Mouse (Mus musculus): ENCODE data around the gene Smad6. TPM values are rescaled to one million over a fixed set of nuclear protein-coding genes. Genes with fewer than 3 reads are reported as not detected.
A peak's percentile ranks its signal among the peaks of the same experiment; 100 is the strongest.

Smad6 gene
- total RNA-seq, 1 experiment from 2014 or later: 0.86 TPM

DNA sequence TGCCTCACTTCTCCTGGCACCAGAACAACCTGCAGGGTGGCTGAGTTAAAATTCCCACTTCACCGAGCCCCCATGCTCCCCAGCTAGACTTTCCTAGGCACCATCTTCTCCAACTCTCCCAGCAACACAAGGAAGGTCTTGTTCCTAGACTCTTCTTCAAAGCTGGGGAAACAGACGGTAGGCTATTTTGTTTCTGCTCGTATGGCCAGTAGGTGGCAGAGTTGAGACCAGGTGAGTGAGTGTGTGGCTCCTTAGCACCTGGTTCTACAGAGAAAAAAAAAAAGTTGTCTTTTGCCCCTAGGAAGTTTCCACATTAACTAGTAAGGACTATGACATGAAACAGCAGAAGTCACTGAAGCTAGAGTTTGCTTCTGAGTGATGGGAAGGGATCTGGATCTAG is 3.7 kb upstream of the Smad6 start:
- no peak for ATAC-seq (replicated peaks; ENCODE audit: insufficient number of reproducible peaks, low FRiP score, low TSS enrichment, poor library complexity, severe bottlenecking)

DNA sequence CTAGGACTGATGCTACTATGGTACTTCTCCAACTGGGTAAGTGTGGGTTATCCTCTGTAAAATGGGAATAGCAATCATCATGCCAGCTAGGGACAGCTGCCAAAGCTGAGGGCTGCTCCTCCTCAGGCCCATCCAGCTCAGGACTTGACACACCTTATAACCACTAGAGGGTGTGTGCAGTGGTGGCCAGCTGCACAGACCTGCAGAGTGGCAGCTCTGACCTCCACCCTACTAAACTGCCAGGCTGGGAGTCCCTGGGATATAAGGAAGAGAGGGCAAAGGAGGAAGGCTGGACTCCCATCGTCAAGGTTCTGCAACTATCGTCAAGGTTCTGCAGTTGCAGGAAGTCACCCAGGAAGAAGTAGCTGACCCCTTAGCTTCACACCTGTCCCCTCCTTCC is 3.1 kb upstream of the Smad6 start:
- no peak for ATAC-seq (replicated peaks; ENCODE audit: insufficient number of reproducible peaks, low FRiP score, low TSS enrichment, poor library complexity, severe bottlenecking)

DNA sequence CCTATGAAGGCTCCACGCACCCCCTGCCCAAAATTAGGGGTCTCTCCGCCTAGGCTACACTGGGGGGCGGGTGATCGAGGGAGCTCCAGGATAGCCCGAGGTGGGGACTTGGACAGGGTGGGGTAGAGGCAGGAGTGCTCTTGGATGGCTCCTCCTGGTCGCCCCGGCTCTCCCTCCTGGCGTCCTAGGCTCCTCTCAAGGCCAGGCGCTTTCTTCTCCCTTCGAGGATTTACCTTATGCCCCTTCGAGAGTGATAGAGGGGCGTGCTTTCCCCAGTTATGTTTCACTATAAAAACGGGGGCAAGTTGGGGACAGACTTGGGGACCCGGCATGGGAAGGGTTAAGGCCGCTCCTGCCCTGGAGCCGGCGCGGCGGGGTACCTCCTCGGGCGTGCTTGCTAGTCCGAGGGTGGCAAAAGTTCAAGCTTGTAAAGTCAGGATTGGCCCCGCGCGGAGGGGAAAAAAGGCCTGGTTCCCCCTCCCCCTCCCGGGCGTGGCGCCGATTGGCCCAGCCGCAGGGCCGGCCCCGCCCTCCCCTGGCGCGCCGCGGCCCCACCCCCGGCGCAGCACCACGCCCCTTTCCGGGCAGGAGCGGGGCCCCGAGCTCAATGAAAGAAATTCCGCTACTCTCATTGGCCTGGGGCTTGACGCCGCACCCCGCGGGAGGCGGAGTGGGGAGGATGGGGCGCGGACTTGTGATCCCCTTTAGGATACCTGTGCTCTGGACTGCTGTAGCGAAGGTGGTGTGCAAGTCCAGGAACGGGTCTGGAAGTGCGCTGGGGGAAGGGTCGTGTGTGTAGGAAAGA is 905 bp upstream of the Smad6 start:
- peak; percentile 74 for ATAC-seq (replicated peaks; ENCODE audit: insufficient number of reproducible peaks, low FRiP score, low TSS enrichment, poor library complexity, severe bottlenecking)

DNA sequence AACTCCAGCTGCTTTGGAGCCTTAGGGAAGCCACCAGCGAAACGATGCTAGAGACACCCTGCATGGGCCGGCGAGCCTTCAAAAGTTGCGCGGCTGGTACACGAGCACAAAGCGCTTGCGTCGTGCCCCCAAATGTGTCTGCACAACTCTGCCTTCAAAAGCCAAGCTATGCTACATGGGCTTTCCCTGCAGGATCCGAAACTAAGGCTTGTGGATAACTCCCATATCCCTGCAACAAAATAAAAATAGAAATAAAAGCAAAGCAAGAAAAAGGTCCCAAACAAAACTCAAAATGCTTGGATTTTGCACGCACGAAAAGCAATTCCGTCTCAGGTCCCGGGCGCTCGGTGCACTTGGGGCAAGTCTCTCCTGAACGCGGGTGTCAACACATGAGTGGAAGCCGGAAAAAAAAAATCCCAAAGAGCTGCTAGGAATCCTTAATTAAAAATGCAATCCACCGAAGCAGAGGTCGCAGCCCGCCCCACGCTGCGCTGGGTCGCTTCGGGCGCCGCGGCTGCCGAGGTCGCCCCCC is 474 bp downstream of the Smad6 start:
- no peak for ATAC-seq (replicated peaks; ENCODE audit: insufficient number of reproducible peaks, low FRiP score, low TSS enrichment, poor library complexity, severe bottlenecking)

DNA sequence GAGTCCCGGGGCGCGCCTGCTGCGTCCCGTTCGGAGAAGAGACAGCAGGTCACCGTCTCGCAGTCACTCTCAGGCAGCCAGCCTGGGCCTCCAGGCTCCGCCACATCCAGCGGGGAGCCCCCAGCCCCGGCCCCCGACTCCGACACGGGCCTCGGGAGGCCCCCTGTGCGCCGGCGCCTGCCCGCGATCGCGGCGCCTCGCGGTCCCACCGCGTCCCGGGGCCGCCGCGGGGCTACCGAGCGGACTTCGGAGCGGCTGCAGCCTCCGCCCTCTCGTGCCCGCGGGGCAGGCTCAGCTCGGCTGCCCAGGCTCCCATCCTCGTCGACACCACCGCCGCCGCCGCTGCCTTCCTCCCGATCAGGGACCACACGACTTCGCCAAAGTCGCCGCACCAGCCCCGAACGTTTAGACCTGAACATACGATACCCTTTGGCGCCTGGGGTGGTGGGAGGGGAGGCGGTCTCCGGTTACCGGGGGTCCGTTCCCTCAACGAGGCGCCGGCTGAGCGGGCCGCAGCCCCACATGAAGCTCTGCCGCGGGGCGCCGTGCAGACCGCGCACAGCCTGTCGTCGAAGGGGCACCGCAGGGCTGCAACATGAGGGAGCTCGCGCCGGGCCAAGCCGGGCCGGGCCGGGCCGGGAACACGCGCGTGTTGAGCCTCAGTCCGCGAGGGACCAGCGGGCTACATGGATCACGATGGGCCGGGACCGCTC is 1.1 kb downstream of the Smad6 start:
- no peak for ATAC-seq (replicated peaks; ENCODE audit: insufficient number of reproducible peaks, low FRiP score, low TSS enrichment, poor library complexity, severe bottlenecking)

DNA sequence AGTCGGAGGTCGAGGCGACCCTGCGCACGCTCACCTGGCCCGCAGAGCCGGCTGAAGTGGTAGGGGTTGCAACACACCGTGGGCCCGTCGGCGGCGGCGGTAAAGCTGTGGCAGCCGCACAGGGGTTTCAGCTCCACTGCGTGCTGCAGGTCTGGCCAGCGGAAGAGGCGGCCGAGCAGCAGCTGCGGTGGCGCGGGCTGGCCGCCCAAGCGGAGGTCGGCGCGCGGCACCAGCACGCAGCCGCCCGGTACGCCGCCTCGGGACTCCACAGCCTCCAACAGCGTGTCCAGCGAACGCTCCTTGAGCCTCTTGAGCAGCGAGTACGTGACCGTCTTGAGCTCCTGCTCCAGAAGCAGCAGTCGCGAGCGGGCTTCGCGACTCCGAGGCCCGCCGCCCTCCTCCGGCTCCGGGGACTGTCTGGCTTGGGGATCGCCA is 1.7 kb downstream of the Smad6 start:
- ATAC-seq (replicated peaks; ENCODE audit: insufficient number of reproducible peaks, low FRiP score, low TSS enrichment, poor library complexity, severe bottlenecking): no peak

DNA sequence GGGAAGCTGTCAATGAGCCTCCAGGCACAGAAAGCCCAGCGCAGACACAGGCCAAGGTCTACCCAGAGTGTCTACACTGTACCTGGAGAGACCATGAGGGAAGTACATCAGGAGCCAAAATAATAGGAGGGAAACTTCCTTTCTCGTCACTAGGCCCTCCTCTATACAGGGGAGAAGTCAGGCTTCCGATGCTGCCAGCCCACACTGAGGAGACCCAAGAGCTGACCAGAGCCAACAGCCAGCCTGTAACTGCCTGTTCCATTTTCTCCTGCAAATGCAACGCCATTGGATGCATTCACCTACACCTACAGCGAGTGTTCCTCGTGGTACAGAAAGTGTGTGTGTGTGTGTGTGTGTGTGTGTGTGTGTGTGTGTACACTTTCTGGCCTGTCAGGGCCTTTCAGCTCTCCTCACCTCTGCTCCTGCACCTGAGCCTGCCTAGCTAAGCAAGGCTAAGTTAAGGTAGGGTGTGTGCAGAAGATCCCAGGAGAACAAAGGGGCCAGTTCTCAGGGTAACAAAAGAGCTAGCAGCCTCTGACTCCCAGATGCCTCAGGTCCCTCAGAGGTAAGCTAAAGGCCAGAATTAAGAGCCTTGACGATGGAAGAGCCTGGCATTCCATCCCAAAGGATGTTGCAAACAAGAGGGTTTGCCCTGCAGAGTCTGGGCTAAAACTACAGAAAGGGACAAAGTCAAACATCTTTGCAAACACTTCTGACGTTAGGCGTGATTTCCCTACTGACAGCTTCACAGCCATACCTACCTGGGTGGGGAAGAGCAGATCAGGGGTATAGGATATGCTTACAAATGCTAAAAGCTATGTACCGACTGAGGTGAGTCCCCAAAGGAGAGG is 2.6 kb downstream of the Smad6 start:
- no peak for ATAC-seq (replicated peaks; ENCODE audit: insufficient number of reproducible peaks, low FRiP score, low TSS enrichment, poor library complexity, severe bottlenecking)

DNA sequence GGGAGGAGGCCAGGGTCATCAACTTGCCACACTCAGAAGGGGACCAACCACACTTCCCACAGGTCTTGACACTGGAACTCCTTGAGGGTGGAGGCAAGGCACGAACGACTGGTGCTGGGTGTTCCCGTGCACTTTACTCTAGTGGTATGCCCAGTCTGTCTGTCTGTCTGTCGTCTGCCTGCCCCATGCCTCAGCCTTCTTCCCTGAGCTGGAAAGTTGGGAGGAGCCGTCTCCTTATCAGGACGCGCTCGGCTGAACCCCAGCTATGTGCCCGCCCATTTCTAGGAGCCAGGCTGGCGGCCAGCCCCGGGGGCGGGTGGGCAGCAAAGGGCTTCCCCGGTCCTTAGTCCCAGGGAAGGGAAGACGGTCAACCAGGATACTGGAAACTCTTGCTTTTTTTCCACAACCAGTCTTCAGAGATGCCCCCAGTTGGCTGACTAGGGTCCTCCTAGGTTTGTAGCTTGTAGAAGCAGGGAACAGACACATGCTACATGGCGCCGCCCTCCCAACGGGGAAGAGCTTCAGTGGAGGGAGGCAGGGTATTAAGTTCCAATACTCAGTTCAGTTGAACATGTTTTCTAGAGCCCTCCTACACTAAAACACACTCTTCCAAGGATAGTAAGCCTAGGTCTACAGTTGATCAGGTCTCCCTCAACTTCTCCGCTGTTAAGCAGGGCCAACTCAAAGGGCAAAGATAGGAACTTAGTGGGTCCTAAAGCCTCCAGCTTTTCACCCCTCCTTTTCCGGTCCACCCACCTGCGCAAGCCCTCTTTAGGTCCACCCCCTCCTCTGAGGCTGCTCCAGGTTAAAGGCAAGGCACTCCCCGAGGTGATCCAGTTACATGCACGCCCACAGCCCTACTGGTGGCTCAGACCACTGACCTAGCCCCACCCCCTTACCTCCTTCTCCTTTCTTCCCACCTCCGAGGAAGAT is 3.7 kb downstream of the Smad6 start:
- ATAC-seq (replicated peaks; ENCODE audit: insufficient number of reproducible peaks, low FRiP score, low TSS enrichment, poor library complexity, severe bottlenecking): no peak

DNA sequence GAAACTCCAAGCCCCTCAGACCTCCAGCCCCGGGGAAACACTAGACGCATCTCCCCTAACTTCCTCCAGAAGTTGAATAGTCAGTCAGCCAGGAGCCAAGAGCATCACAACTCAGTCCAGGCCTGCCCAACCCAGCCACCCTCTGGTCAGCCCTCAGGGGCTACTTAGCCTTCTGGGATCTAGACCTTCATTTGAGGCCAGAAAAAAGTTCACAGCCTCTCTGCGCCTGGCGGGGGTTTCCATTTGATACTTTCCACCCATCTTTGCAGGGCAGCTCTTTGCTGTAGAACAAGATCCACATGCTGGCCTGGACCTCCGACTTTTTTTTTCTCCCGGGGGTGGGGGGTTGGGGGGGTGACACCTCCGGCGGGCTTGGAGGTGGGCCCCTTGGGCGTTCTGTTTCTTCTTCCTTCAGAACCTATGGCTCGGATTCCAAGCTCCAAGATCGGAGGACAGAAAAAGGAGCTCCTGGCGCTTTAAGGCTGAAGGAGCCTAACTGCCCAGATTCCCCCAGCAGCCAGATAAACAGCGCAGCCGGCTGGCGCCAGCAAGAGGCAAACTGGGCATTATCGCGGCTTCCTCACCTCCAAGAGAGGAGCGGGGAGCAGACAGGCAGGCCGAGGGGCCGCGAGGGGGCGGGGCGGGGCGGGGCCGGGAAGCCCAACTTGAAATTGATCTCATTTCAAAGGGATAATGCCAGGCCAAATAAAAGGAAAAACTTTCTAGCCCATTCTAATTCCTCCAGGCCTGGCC is 5.0 kb downstream of the Smad6 start:
- ATAC-seq (replicated peaks; ENCODE audit: insufficient number of reproducible peaks, low FRiP score, low TSS enrichment, poor library complexity, severe bottlenecking): no peak

DNA sequence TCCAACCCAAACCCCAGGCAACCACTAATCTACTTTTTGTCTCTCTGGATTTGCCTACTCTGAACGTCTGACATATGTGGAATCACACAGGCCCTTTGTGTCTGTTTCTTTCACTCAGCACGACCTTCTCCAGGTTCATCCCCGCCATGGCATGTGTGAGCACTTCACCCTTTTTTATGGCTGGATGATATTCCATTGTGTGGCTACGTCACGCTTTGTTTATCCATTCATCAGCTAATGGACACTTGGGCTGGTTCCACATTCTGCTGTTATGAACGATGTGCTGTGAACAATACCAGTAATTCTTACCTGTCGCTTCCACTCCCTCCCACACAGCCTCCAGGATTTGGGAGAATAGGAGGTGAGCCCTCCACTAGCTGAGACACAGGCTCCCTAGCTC is 5.8 kb downstream of the Smad6 start:
- no peak for ATAC-seq (replicated peaks; ENCODE audit: insufficient number of reproducible peaks, low FRiP score, low TSS enrichment, poor library complexity, severe bottlenecking)

DNA sequence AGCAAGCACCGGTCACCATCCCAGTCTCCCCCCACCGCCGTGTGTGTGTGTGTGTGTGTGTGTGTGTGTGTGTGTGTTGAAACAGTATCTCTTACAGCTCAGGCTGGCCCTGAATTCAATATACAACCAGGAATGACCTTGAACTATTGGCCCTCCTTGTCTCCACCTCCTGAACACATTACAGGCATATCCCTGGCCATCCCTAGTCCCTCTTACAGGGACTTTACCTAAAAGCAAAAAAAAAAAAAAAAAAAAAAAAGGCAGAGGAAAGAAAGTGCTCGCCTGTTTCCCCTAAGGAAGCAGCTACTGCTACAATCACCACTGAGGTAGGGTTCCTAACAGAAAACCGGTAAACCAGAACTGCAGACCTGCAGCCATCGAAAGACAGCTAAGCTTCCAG is 7.1 kb downstream of the Smad6 start:
- ATAC-seq (replicated peaks; ENCODE audit: insufficient number of reproducible peaks, low FRiP score, low TSS enrichment, poor library complexity, severe bottlenecking): no peak

DNA sequence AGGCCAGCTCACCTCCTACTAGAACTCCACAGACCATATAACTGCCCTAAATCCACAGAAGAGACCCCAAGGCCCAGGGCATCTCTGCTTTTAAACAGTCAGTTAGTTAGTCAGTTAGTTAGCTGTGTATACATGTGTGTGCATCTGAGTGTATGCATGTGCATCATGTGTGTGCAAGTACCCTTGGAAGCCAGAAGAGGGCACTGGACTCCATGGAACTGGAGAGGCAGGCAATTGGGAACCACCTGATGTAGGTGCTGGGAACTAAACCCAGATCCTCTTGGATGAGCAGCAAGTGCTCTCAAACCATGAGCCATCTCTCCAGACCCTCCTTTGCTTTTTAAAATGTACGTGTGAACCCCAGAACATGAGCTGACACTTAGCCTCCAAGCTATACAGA is 10.5 kb downstream of the Smad6 start:
- ATAC-seq (replicated peaks; ENCODE audit: insufficient number of reproducible peaks, low FRiP score, low TSS enrichment, poor library complexity, severe bottlenecking): no peak

DNA sequence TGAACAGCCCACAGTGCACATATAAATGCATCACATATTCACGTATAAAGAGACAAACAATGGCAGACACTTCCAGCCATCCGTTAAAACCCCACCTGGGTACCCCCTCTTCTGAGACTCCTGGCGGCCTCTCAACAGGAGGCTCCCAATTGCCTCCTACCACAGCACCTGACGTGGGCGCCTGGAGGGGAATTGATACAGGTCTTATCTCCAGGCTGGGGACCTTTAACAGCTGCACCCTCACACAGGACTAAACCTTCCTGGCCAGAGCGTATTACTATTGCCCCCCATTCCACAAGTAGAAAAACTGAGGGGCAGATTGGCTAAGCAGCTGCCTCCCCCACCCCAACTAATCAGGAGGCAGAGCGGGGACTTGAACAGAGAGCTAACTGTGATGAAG is 18.9 kb downstream of the Smad6 start:
- ATAC-seq (replicated peaks; ENCODE audit: insufficient number of reproducible peaks, low FRiP score, low TSS enrichment, poor library complexity, severe bottlenecking): no peak

DNA sequence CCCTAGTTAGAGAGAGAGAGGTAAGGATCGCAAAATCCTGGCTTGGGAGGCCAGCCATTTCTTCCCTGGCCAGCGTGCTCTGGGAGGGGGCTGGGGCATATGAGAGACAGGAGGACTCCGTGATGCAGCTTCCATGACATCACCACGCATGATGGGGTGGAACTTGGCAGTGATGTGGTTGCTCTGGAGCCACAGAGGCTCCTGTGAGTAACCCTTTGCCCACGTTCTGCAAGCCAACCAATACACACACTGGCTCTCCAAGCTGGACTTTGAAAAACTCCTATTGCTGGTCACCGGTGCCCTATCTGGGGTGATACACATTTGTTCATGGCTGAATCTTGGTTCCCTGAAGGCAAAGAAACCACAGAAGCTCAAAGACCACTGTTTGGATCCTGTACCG is 20.8 kb downstream of the Smad6 start:
- ATAC-seq (replicated peaks; ENCODE audit: insufficient number of reproducible peaks, low FRiP score, low TSS enrichment, poor library complexity, severe bottlenecking): no peak

DNA sequence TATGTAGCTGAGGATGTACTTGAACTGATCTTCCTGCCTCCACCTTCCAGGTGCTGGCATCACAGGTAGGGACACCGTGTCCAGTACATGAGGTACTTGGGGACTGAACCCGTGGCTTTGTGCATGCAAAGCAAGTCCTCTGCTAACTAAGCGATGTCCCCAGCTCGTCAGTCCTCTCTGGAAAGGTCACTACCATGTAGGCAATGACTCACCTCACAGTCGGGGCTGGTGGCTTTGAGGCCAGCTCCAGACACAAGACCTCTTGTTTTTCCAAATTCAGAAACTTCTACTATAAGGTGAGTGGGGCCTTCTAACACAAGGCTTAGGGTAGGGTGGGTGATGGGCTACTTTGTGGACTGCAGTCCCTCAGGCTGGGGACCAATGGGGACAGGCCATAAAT is 21.8 kb downstream of the Smad6 start:
- no peak for ATAC-seq (replicated peaks; ENCODE audit: insufficient number of reproducible peaks, low FRiP score, low TSS enrichment, poor library complexity, severe bottlenecking)

DNA sequence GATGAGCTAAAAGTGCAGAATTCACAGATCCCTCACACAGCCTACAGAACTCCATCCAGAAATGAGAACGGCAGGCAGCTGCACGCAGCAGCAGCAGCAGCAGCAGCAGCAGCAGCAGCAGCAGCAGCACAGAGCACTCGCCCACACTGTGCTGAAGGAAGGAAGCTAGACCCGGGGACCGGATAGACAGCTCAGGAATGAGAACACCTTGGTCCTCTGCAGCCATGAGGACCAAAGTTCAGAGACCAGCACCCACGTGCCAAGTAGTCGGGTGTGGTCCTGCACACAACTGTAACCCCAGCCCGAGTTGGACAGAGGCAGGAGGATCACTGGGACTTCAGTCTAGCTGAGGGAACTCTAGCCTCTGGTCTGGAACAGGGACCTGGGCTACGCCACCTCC is 22.7 kb downstream of the Smad6 start:
- ATAC-seq (replicated peaks; ENCODE audit: insufficient number of reproducible peaks, low FRiP score, low TSS enrichment, poor library complexity, severe bottlenecking): no peak

DNA sequence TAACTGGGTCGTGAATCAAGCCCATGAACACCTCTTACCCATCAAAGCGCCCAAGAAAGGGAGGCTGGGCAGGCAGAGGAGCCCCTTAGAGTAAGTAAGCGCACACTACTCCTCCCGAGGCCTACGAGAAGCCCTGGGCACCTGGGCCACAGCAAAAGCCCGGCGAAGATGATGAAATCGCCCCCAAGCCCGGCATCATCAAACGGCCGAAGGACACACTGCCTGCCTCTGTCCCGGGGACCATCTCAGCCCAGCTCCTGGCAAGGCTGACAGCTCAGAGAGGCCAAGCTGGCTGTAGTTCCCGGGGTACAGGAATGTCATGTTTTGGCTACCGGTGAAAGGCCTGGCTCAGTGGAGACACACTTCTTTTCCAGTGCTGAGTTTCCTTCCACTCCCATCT is 23.8 kb downstream of the Smad6 start:
- ATAC-seq (replicated peaks; ENCODE audit: insufficient number of reproducible peaks, low FRiP score, low TSS enrichment, poor library complexity, severe bottlenecking): no peak

DNA sequence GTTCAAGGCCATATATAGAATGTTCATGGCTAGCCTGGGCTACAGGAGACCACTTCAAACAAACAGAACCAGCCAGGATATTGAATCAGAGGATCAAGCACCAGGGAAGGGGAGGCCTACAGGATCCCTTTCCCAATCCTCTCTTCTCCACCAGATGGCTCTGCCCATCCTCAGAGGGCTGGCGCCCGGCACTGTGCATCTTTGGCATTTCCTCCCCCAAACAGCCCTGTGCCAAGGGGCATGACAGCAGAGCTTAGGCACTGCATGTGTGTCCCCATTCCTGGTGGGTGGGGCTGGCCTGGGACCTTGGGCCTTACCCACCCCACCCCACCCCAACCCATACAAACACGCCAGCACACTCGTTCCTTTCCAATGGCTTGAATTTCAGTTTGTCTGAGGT is 24.4 kb downstream of the Smad6 start:
- ATAC-seq (replicated peaks; ENCODE audit: insufficient number of reproducible peaks, low FRiP score, low TSS enrichment, poor library complexity, severe bottlenecking): no peak
